Mouse (Mus musculus) adrenal gland, postnatal 14 days (tissue): ENCODE measurements at regions not wholly inside any gene's neighbourhood (a gene's known extent, or its start where the extent isn't known, plus 50 kb on each side); places are given as distances from the start of the nearest gene placed in this dataset.

Experiments
- DNase-seq: peaks from one replicate; pipeline ENCODE4 v3.0.0; 2021; ENCODE audit warnings: mixed read lengths

DNA sequence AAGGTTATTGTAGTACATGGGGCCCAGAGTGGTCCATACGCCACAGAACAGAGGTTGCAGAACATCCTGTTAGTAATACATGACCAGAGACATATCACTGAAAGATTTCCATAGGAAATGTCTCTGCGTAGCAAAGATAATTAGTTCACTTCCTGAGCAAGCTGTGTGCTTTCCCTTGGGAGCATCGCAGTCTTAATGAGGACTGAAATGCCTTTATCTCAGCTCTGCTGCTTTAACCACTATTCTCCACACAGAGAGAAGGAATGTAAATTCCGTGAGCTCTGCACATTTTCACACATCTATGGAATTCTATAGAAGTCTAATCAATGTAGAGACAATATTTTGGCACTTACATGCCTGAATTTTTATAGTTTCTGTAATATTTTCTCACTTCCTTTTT is 1454.7 kb upstream of the Pcdh10 start:
- DNase-seq: no peak

DNA sequence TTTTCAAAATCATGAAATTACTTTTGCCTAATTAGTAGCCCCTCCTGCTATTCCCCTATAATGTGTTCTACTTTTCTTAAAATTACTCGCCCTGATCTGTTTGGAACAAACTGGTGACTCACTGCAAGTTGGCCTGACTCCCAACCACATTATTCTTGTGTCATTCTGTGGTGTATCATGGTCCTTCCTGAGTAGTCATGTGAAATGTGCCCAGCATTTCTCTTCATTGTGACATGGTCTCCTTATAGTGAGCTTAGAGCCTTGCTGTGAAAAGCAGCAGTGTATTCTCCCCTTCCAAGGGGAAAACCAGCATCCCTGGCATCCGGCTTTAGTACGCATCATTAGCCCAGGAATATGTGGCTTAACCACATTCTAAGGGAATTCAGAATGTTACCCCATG is 1432.4 kb upstream of the Pcdh10 start:
- DNase-seq: peak; percentile 25
